Mouse (Mus musculus): ENCODE measurements around the gene Mfap3l.
"Not testable (repeated sequence)": the region's sequence is repeated elsewhere in the genome, so short reads cannot be mapped to it uniquely, and the experiment has no call there.

Gene Mfap3l

GRCm38 (mm10) chr8:60650119-60650518 lies 17.5 kb downstream of the Mfap3l start:
- no peak for DNase-seq (ENCODE audit: low read depth)

- DNase-seq (ENCODE audit: low read depth) = no peak
These were observed 24.9 kb downstream of the Mfap3l start for GRCm38 (mm10) chr8:60657425-60658113.

GRCm38 (mm10) chr8:60658114-60658500 lies 25.5 kb downstream of the Mfap3l start:
- DNase-seq (ENCODE audit: low read depth) = no peak

GRCm38 (mm10) chr8:60658686-60659085 lies 26.1 kb downstream of the Mfap3l start:
- not testable (repeated sequence) for DNase-seq (ENCODE audit: low read depth)

- no peak for DNase-seq (ENCODE audit: low read depth)
These were observed 27.1 kb downstream of the Mfap3l start for GRCm38 (mm10) chr8:60659721-60660120.

- DNase-seq (ENCODE audit: low read depth) = no peak
These were observed 28.6 kb downstream of the Mfap3l start for GRCm38 (mm10) chr8:60661191-60661590.

GRCm38 (mm10) chr8:60663552-60663951 lies 30.9 kb downstream of the Mfap3l start:
- no peak for DNase-seq (ENCODE audit: low read depth)

GRCm38 (mm10) chr8:60665821-60666220 lies 33.2 kb downstream of the Mfap3l start:
- DNase-seq (ENCODE audit: low read depth) = no peak

GRCm38 (mm10) chr8:60666852-60667251 lies 34.2 kb downstream of the Mfap3l start:
- DNase-seq (ENCODE audit: low read depth) = no peak

GRCm38 (mm10) chr8:60678590-60678989 lies 46.0 kb downstream of the Mfap3l start:
- no peak for DNase-seq (ENCODE audit: low read depth)

- DNase-seq (ENCODE audit: low read depth) = no peak
These were observed 49.2 kb downstream of the Mfap3l start for GRCm38 (mm10) chr8:60681811-60682210.

GRCm38 (mm10) chr8:60682340-60682739 lies 49.7 kb downstream of the Mfap3l start:
- no peak for DNase-seq (ENCODE audit: low read depth)

- no peak for DNase-seq (ENCODE audit: low read depth)
These were observed 79.0 kb downstream of the Mfap3l start for GRCm38 (mm10) chr8:60711516-60712086.

GRCm38 (mm10) chr8:60714724-60715123 lies 82.1 kb downstream of the Mfap3l start:
- DNase-seq (ENCODE audit: low read depth) = no peak

- DNase-seq (ENCODE audit: low read depth) = no peak
These were observed 86.1 kb downstream of the Mfap3l start for GRCm38 (mm10) chr8:60718692-60719091.

Measured in naive thymus-derived CD4-positive, alpha-beta T cell, adult 2 months (primary cell).